Mouse (Mus musculus) heart, postnatal 10 days (tissue): ENCODE measurements around the gene Prdm13. TPM values are rescaled to one million over a fixed set of nuclear protein-coding genes. Genes with fewer than 3 reads are reported as not detected.

Experiments
- DNase-seq, 2 experiments: peaks; one replicate each; pipeline ENCODE4 v3.0.0; 2021
- intact Hi-C: fragments of 180-260 bp; cut with DNase I; formaldehyde crosslinking; loops from one replicate; pipeline ENCODE4 v1.15.1; 2025
- total RNA-seq, 2 experiments: library from RNA; stranded (reverse); gene quantifications; 2 replicates each; pipeline ENCODE4 v1.2.3; 2021

The Prdm13 gene
- not detected for total RNA-seq

DNA sequence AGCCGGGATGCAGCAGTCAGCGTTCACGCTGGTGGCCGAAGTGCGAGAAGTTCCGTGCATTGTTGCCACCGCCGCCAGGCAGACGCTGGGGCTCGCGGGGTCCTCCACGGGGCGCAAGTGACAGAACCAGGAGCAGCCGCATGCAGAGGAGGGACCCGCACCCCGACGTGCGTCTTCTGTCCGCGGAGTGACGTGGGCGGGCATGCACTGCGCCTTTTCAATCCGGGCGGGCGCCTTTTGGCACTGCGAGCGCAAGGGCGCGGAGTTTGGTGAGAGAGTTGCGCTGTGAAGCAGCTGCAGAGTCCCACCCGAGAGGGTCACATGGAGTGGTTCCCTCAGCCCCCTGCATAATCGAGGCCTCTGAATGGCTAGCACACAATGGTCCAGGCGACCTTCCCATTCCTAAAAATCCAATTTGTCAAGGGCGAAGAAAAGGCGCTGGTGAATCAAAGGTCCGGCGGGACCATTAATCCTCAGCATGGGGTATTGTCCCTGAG is at the start of gene Prdm13:
Gene Prdm13 (minus strand): TSS at position 369 of the 497 bp plus-strand sequence.
- DNase-seq: no peak
- intact Hi-C loops: loop anchor here (5.0 kb wide), 1 partner anchor 797 kb away; no protein-coding TSS in a partner anchor

GRCm38 (mm10) chr4:21727615-21728165 is 41.9 kb upstream of the Prdm13 start, which contains the start of gene Ccnc:
Gene Ccnc (plus strand): TSS chr4:21727701.
- intact Hi-C loops: loop anchor here (5.0 kb wide), 1 partner anchor 40 kb away; the partner anchor contains the start of genes Tstd3 and Usp45
- DNase-seq: peak; percentile 94

DNA sequence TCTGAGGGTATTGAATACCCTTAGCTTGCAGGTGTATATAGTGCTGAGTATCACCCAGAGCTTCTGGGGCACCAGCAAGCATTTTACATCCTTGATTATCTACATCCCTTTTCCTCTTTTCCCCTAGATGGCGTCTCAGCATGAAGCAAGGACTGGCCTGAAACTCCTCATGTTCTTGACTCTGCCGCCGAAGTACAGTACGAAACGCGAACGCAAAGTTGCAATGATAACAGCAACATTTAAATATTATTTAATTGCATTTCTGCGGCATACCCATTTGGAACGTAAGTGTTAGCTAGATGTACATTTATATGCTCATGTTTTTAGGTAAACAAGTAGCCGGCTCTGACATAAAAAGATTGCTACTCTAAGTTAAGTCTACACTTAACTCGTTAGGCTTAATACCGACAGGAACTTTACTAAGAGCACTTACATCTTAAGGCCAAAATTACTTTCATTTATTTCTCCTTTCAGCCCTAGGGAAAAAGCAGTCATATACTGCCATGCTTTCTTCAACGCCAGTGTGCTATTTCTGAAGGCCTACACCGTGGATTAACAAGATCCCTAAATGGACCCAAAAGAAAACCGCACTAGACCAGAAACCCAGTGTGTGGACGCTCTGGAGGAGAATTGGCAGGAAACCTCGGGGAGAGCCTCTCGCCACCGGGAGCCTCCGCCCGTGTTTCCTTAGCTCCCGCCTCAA is 41.3 kb upstream of the Prdm13 start:
- DNase-seq: peak; percentile 40 to 56
- intact Hi-C loops: loop anchor here (1.0 to 5.0 kb wide), 2 partner anchors 40 to 88 kb away; partner anchors contain the start of genes Tstd3 and Usp45

DNA sequence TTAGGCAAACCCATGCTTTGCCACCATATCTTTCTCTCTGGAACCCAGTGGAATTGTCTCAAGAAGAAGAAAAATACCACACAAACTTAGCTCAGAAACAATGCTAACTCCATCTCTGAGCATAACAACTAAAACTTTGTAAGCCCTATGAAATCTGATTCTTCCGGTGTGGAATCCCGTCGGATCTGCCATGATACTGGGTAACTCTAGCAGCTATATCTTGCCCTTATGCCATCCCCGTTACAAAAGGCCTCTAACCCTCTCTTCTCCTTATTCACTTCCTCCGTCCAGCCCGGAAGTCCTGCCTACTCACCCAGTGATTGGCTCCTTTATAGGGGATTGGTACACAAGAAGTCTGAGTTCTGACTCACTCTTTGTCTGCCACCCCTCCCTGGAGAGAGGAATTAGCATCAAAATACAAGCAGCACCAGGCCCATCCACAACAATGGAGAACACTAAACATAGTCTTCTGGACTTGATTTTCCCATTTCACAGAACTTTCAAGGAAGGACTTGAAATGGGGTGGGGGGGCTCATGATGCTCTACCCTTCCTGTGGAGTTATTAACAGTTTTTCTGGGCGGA is 37.1 kb upstream of the Prdm13 start:
- intact Hi-C loops: no loop called here

DNA sequence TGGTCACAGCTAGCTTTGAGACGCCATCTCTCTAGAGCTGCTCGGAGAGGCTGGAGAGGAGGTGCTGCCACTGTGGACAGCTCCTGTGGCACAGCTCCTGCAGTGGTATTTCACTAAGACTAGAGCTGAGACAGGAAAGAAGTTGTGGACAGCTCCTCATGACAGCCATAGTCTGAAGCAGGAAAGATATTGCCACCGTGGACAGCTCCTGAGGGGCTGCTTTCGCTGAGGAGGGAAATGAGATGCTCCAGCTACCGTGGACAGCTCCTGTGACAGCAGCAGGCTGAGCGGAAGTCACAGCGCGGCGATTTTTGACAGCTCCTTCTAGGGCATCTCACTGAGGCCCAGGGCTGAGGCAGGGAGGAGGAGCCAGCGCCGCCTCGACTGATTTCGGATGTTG is 26.4 kb upstream of the Prdm13 start:
- DNase-seq: peak; percentile 94 to 95
- intact Hi-C loops: no loop called here

More for the DNA sequence above, 37.1 kb upstream of the Prdm13 start:
- DNase-seq: no peak

DNA sequence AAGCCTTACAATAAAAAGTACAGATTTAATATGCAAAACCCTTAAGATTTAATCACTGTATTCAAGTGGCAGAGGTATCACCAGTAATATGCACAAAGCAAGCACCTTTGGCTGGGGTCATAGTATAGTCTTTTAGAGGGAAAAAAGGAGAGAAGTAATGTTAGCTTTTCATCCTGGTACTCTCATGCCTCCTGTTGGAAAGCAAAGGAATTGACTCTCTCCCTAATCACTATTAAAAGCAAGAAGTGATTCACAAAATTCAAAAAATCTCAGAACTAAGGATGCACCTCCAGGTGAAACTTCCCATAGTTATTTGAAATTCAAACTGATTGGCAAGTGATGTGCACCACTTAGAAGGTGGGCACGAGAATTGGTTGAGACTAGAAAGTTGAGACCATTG is 19.3 kb upstream of the Prdm13 start:
- intact Hi-C loops: no loop called here
- DNase-seq: no peak

GRCm38 (mm10) chr4:21695638-21696254 is 10.0 kb upstream of the Prdm13 start:
- DNase-seq: peak in 1 of 2 experiments; percentile 55
- intact Hi-C loops: loop anchor here (2.0 kb wide), 1 partner anchor 159 kb away; no protein-coding TSS in a partner anchor

- intact Hi-C loops: no loop called here
- no peak for DNase-seq
Observed at GRCm38 (mm10) chr4:21690221-21690620, 4.5 kb upstream of the Prdm13 start.

DNA sequence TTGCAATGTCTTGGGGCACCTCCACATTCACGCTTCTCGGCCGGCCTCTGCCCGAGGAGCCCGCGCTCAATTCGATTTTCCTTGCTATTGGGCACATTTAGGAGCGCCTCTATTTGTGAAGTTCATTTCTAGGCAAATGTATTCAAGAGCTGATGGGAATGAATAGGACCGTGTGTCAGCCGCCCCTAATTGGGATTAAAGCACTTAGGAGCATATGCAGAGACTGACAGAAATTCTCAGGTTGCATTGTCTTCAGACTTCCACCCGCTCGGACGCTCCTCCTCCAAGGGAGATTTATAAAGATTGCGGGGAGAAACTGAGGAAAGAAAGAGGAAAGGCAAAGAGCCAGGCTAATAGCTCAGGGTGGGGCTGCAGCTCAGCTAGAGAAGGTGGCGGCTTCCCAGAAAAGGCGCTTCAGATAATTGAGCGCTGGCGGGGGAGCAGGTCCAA is 3.8 kb upstream of the Prdm13 start:
- intact Hi-C loops: loop anchor here (5.0 kb wide), 1 partner anchor 793 kb away; no protein-coding TSS in a partner anchor
- DNase-seq: no peak

- peak in 1 of 2 experiments; percentile 30 for DNase-seq
- intact Hi-C loops: loop anchor here (5.0 kb wide), 1 partner anchor 794 kb away; no protein-coding TSS in a partner anchor
Observed at GRCm38 (mm10) chr4:21688703-21689200, 3.0 kb upstream of the Prdm13 start.

- DNase-seq: peak in 1 of 2 experiments; percentile 17
Observed at GRCm38 (mm10) chr4:21687783-21688702, 2.3 kb upstream of the Prdm13 start.

GRCm38 (mm10) chr4:21686934-21687333 is 1.2 kb upstream of the Prdm13 start:
- DNase-seq: no peak
- intact Hi-C loops: loop anchor here (5.0 kb wide), 1 partner anchor 795 kb away; no protein-coding TSS in a partner anchor

More at GRCm38 (mm10) chr4:21687783-21688702, 2.3 kb upstream of the Prdm13 start:
- intact Hi-C loops: loop anchor here (5.0 kb wide), 1 partner anchor 794 kb away; no protein-coding TSS in a partner anchor

- intact Hi-C loops: loop anchor here (5.0 kb wide), 1 partner anchor 796 kb away; no protein-coding TSS in a partner anchor
- DNase-seq: no peak
Observed at GRCm38 (mm10) chr4:21686416-21686815, 653 bp upstream of the Prdm13 start.

GRCm38 (mm10) chr4:21684341-21684970 is 1.3 kb downstream of the Prdm13 start:
- intact Hi-C loops: no loop called here
- DNase-seq: no peak

- intact Hi-C loops: no loop called here
Observed at GRCm38 (mm10) chr4:21682421-21683150, 3.2 kb downstream of the Prdm13 start.

GRCm38 (mm10) chr4:21680971-21681370 is 4.8 kb downstream of the Prdm13 start:
- no peak for DNase-seq
- intact Hi-C loops: no loop called here

More at GRCm38 (mm10) chr4:21682421-21683150, 3.2 kb downstream of the Prdm13 start:
- DNase-seq: no peak

GRCm38 (mm10) chr4:21679624-21680480 is 5.9 kb downstream of the Prdm13 start:
- intact Hi-C loops: no loop called here
- no peak for DNase-seq
